Mouse (Mus musculus) midbrain, postnatal 0 days (tissue): ENCODE measurements around the gene Fcgr1. TPM values are rescaled to one million over a fixed set of nuclear protein-coding genes. Genes with fewer than 3 reads are reported as not detected.
A peak's percentile ranks its signal among the peaks of the same experiment; 100 is the strongest.

ENCODE experiments used
- ATAC-seq: fragments of 200-750 bp; cut with Nextera tagmentation; 2 replicates; pipeline ENCODE4 v1.8.0; 2017; ENCODE audit warnings: moderate number of reproducible peaks, mild to moderate bottlenecking, moderate TSS enrichment, moderate library complexity; ENCODE audit not compliant: low FRiP score
- DNase-seq: peaks from one replicate; pipeline ENCODE4 v3.0.0-alpha.2; 2015; ENCODE audit warnings: low spot score
- H3K27ac ChIP-seq: fragments of 300-500 bp; sonication (generic); 2 replicates; pipeline ENCODE4 v1.5.1; 2014; ENCODE audit warnings: low read depth, mild to moderate bottlenecking, low read length, mixed read lengths
- H3K27me3 ChIP-seq: fragments of 300-500 bp; sonication (generic); 2 replicates; pipeline ENCODE4 v1.6.1; 2014; ENCODE audit warnings: low read length, control low read depth, mixed read lengths; ENCODE audit not compliant: insufficient read depth
- H3K36me3 ChIP-seq: fragments of 300-500 bp; sonication (generic); 2 replicates; pipeline ENCODE4 v1.6.1; 2014; ENCODE audit warnings: low read length, control low read depth, mixed read lengths; ENCODE audit not compliant: insufficient read depth
- H3K4me1 ChIP-seq: fragments of 300-500 bp; sonication (generic); 2 replicates; pipeline ENCODE4 v1.6.1; 2014; ENCODE audit warnings: mild to moderate bottlenecking, control low read depth, antibody characterized with exemption, low read length, mixed read lengths; ENCODE audit not compliant: insufficient read depth
- H3K4me2 ChIP-seq: fragments of 300-500 bp; sonication (generic); 2 replicates; pipeline ENCODE4 v1.6.1; 2014; ENCODE audit warnings: low read depth, mild to moderate bottlenecking, low read length, mixed read lengths; ENCODE audit not compliant: poor library complexity, severe bottlenecking
- H3K4me3 ChIP-seq: fragments of 300-500 bp; sonication (generic); 2 replicates; pipeline ENCODE4 v1.5.1; 2014; ENCODE audit warnings: low read depth, mild to moderate bottlenecking, low read length, moderate library complexity
- H3K9ac ChIP-seq: fragments of 300-500 bp; sonication (generic); replicated peaks from 2 replicates; pipeline ENCODE4 v1.6.1; 2014; ENCODE audit warnings: mild to moderate bottlenecking, low read length, moderate library complexity, mixed read lengths; ENCODE audit not compliant: poor library complexity, severe bottlenecking
- H3K9me3 ChIP-seq: fragments of 300-500 bp; sonication (generic); 2 replicates; pipeline ENCODE4 v1.6.1; 2016; ENCODE audit warnings: low read length, control low read depth
- CTCF ChIP-seq: IDR thresholded peaks from 2 replicates; pipeline ENCODE4 v1.5.1; 2016; ENCODE audit warnings: antibody characterized with exemption, mild to moderate bottlenecking
- WGBS: fragments of 180-500 bp; shearing (Covaris S2); extraction: QIAGEN DNeasy Blood & Tissue Kit; methylation state at CpG from one replicate; pipeline ENCODE4 v1.1.7; 2014; 5-methylcytosine and 5-hydroxymethylcytosine counted together
- polyA plus RNA-seq: library from polyadenylated mRNA; unstranded; fragments of >200 nt; fragmentation: Nextera tagmentation; extraction: Ambion mirVana; gene quantifications from 2 replicates; pipeline ENCODE4 v1.2.1, GENCODE M21; 2015
- total RNA-seq: library from RNA; depleted of rRNA; stranded (reverse); fragments of >200 nt; gene quantifications from 2 replicates; pipeline ENCODE4 v1.2.3, GENCODE M21; 2014

Fcgr1 gene
- total and polyA plus RNA-seq, 2 experiments from 2014 or later = 0.60 to 1.5 TPM

DNA sequence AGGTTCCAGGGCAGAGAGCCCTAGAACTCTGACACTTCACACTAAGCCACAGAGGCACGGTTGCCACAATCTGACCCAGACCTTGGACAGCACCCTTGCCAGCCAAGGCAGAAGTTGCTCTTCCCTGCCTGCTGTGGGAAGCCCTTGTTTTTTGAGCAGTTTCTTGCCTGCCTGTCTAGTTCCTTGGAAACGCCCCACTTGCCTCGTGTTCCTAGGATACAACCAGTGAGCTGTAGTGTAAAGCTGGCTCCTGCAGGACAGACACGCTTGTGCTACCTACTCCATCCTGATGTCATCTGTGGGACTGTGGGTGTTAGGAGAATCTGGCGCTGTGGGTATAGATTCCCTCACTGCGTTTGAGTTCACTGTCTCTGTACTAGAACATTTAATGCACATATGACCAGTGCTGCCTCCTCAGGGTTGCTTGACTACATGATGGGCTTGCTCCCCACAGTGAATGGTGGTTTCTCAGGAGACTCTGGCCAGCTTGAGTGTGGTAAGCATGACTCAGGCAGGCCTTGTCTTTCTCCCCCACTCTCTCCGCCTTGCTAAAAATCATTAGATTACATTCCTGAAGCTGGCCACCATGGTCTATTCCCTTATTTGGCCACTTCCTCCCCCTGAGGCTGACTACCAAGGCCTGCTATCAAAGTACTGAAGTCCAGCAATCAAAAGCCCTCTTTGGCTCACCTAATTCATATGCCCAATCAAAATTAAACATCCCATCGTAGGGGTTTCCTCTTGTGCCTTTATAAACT is 18.8 kb upstream of the Fcgr1 start:
- Histone ChIP-seq H3K4me3 (no peak overlapping the region), H3K9me3 (no peaks in the 10 kb centered on the region)
- ATAC-seq = no peak

DNA sequence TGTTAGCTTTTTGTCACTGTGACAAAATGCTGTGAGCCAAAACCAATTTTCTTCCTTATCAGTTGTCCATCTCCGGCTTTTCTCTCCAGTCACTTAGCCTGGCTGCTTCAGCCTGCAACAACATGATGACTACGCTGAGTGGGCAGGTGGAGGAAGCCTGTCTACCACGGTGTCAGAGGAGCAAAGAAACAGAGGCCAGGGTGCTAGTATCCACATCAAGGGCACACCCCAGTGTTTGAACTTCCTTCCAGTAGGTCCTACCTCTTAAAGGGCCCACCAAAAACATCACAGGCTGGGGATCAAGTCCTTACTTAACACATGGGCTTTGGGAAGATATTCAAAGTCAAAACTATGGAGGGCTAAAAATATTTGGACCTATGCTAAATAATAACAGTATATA is 15.7 kb upstream of the Fcgr1 start:
- no peaks in the 10 kb centered on the region for H3K27me3 ChIP-seq
- no peaks in the 10 kb centered on the region for H3K4me1 ChIP-seq
- no peak for TF ChIP-seq CTCF
- H3K4me2 ChIP-seq = no peak overlapping the region
- H3K9me3 ChIP-seq = no peaks in the 10 kb centered on the region
- no peak overlapping the region for H3K4me3 ChIP-seq
- DNase-seq (no peak), ATAC-seq (no peak)
- H3K9ac ChIP-seq = no peak overlapping the region
- no peak overlapping the region for H3K27ac ChIP-seq
- WGBS = 64% methylated on average over 3 of the region's 3 CpGs
- H3K36me3 ChIP-seq = no peaks in the 10 kb centered on the region

More for the DNA sequence above, 18.8 kb upstream of the Fcgr1 start:
- Histone ChIP-seq H3K27ac (no peak overlapping the region), H3K9ac (no peak overlapping the region), H3K27me3 (no peaks in the 10 kb centered on the region), H3K4me2 (no peak overlapping the region), H3K36me3 (no peaks in the 10 kb centered on the region), H3K4me1 (no peaks in the 10 kb centered on the region)
- TF ChIP-seq CTCF = no peak
- no peak for DNase-seq
- 65% methylated on average over 8 of the region's 8 CpGs for WGBS

- ATAC-seq (no peak), DNase-seq (no peak)
- Histone ChIP-seq H3K9me3 (no peaks in the 10 kb centered on the region), H3K9ac (no peak overlapping the region), H3K4me1 (no peaks in the 10 kb centered on the region), H3K36me3 (no peaks in the 10 kb centered on the region), H3K4me2 (no peak overlapping the region), H3K27ac (no peak overlapping the region), H3K4me3 (no peak overlapping the region), H3K27me3 (no peaks in the 10 kb centered on the region)
- TF ChIP-seq CTCF = no peak
- 86% methylated on average over 9 of the region's 9 CpGs for WGBS
Observed at GRCm38 (mm10) chr3:96306506-96306905, 12.7 kb upstream of the Fcgr1 start.

- ATAC-seq (no peak), DNase-seq (no peak)
- Histone ChIP-seq H3K9me3 (no peaks in the 10 kb centered on the region), H3K27ac (no peak overlapping the region), H3K4me1 (no peaks in the 10 kb centered on the region), H3K27me3 (no peaks in the 10 kb centered on the region), H3K4me3 (no peak overlapping the region), H3K4me2 (no peak overlapping the region), H3K36me3 (no peaks in the 10 kb centered on the region), H3K9ac (no peak overlapping the region)
- TF ChIP-seq CTCF = no peak
- 87% methylated on average over 5 of the region's 5 CpGs for WGBS
Observed at GRCm38 (mm10) chr3:96302076-96302475, 8.3 kb upstream of the Fcgr1 start.

DNA sequence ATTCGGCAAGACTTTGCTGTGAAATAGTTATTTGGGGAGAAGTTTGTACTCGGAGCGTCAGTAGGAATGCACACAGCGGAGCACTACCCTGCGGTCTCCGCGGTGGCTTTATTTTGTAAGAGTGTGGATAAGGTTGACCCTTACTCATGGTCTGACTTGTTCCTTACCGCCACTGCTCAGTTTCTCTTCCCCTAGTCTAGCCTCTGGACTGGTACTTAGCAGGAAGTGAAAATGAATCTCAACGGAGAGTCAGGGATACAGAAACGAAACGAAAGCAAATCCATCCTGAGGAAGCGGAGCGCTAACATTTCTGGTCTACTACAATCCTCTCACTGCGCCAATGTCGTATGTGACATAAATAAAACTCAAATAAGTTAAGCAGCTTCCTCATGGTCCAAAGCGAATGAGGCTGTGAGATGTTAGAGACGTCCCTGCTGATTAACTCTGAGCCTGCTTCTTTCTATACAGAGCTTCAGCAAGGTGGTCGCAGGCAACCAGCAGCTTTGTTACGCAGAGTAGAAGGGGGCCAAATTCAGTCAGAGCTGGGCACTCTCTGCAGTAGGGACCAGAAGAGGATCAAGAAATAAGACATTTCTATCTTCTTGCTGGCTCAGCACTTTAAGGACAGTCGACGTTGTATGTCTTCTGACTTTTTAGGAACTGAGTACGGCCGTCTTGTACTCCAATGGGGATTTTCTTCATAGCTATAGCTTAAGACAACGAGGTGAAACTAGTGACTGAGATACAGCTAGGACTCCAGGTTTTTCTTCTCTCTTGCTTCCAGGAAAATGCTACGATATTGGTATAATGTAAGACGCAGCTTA is 7.1 kb upstream of the Fcgr1 start:
- no peaks in the 10 kb centered on the region for H3K9me3 ChIP-seq
- 81% methylated on average over 26 of the region's 26 CpGs for WGBS
- H3K36me3 ChIP-seq = no peaks in the 10 kb centered on the region
- 0 out of 2 replicates have a peak overlapping the region, but pooled peaks have one; percentile 0 for H3K4me2 ChIP-seq
- no peak for DNase-seq
- TF ChIP-seq CTCF = no peak
- no peaks in the 10 kb centered on the region for H3K4me1 ChIP-seq
- no peak overlapping the region for H3K9ac ChIP-seq
- ATAC-seq = no peak
- H3K4me3 ChIP-seq = no peak overlapping the region
- no peak overlapping the region for H3K27ac ChIP-seq
- H3K27me3 ChIP-seq = no peaks in the 10 kb centered on the region

GRCm38 (mm10) chr3:96299562-96299961 is 5.8 kb upstream of the Fcgr1 start:
- Histone ChIP-seq H3K27ac (no peak overlapping the region), H3K27me3 (no peaks in the 10 kb centered on the region), H3K9ac (no peak overlapping the region), H3K4me2 (no peak overlapping the region), H3K9me3 (no peaks in the 10 kb centered on the region), H3K4me3 (no peak overlapping the region), H3K36me3 (no peaks in the 10 kb centered on the region), H3K4me1 (no peaks in the 10 kb centered on the region)
- WGBS = 100% methylated on average over 2 of the region's 2 CpGs
- TF ChIP-seq CTCF = no peak
- ATAC-seq (no peak), DNase-seq (no peak)
